ENCODE assay signal across 25 mouse cellular contexts in the genomic region with DNA sequence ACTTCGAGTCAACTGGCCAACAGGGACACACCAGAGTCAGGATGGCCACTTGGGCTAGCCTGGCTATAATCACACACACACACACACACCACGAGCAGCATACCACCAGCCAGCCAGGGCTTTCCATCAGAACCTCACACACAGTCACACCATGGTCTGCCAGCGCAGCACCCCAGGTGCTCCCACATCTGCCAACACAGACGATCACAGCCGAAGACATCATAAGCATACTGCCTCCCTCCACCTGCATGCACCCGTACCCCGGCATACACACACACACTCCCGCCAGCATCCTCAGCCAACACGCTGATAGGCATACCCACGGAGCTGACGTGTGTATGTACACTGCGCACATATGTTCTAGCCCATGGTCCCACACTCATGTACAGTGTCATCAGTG. TPM values are rescaled to one million over a fixed set of nuclear protein-coding genes. Genes with fewer than 3 reads are reported as not detected.
DNase-seq lines count a peak whose midpoint lies in the region; ATAC-seq lines count a peak whose summit lies in the region.
"Had no signal": no experiment of that assay in that cellular context is flagged by ENCODE, and none has a peak within 500 bp of the region (broad histone marks: within the 10 kb centered on the region; RNA-seq: fewer than 3 reads in every experiment).

No protein-coding gene starts in this region.

- 77% methylated on average over 12 of the region's 12 CpGs for WGBS in heart, embryonic 13.5 days
- WGBS in liver, embryonic 11.5 days: 85% methylated on average over 12 of the region's 12 CpGs
- WGBS in liver, embryonic 15.5 days (ENCODE audit: insufficient replicate concordance): 72% methylated on average over 12 of the region's 12 CpGs

- H3K36me3 ChIP-seq in heart, embryonic 13.5 days: no peaks in the 10 kb centered on the region
- H3K36me3 ChIP-seq in liver, embryonic 11.5 days (ENCODE audit: control insufficient read depth, insufficient read depth, low read length): no peaks in the 10 kb centered on the region
- no peaks in the 10 kb centered on the region for H3K36me3 ChIP-seq in liver, embryonic 15.5 days (replicated peaks)
- H3K36me3 ChIP-seq: embryonic facial prominence, embryonic 15.5 days; hindbrain, embryonic 12.5 days; neural tube, embryonic 12.5 days had no signal

- H3K4me3 ChIP-seq in heart, embryonic 13.5 days: no peak overlapping the region
- no peak overlapping the region for H3K4me3 ChIP-seq in liver, embryonic 11.5 days (ENCODE audit: low read depth, low read length)
- H3K4me3 ChIP-seq in liver, embryonic 15.5 days (replicated peaks): no peak overlapping the region
- H3K4me3 ChIP-seq: embryonic facial prominence, embryonic 15.5 days; forebrain, embryonic 13.5 days; hindbrain, embryonic 12.5 days; layer of hippocampus, adult 2 months; neural tube, embryonic 12.5 days had no signal

- intact Hi-C loops in heart, postnatal 14 days (cut with DNase I): no loop called here

- no peak overlapping the region for H3K4me2 ChIP-seq in heart, embryonic 13.5 days
- H3K4me2 ChIP-seq in liver, embryonic 11.5 days: no peak overlapping the region
- no peak overlapping the region for H3K4me2 ChIP-seq in liver, embryonic 15.5 days
- H3K4me2 ChIP-seq: embryonic facial prominence, embryonic 15.5 days; forebrain, embryonic 13.5 days; hindbrain, embryonic 12.5 days; neural tube, embryonic 12.5 days had no signal

- no peak for DNase-seq in heart, postnatal 14 days
- no peak for DNase-seq in liver, embryonic 11.5 days (ENCODE audit: low spot score)
- DNase-seq in liver: no peak
- peak; percentile 48 to 66 for DNase-seq in thymus, postnatal 36 days
- no peak for DNase-seq in frontal cortex, postnatal 25 days (ENCODE audit: low spot score in 2 of 2)
- DNase-seq: cerebellum, adult 9-11 months; kidney, adult 18-20 months; kidney, postnatal 10 days; left cerebral cortex, postnatal 4 days; lung, postnatal 14 days; right cerebral cortex, postnatal 14 days had no signal

- H3K4me1 ChIP-seq in heart, embryonic 13.5 days: peaks cover 77% of the 10 kb centered on the region
- peaks cover 81% of the 10 kb centered on the region for H3K4me1 ChIP-seq in liver, embryonic 11.5 days (replicated peaks; ENCODE audit: control insufficient read depth, insufficient read depth, low read length)
- peaks cover 100% of the 10 kb centered on the region for H3K4me1 ChIP-seq in liver, embryonic 15.5 days (replicated peaks)

- peak overlapping the region; percentile 61; the same call in 1 of the 2 replicates for H3K9ac ChIP-seq in heart, embryonic 13.5 days
- 0 out of 2 replicates have a peak overlapping the region, but pooled peaks have one; percentile 3 for H3K9ac ChIP-seq in liver, embryonic 11.5 days (ENCODE audit: low read depth, low read length)
- no peak overlapping the region for H3K9ac ChIP-seq in liver, embryonic 15.5 days
- H3K9ac ChIP-seq: embryonic facial prominence, embryonic 15.5 days; forebrain, embryonic 13.5 days; hindbrain, embryonic 12.5 days; neural tube, embryonic 12.5 days had no signal

- H3K27me3 ChIP-seq in heart, embryonic 13.5 days (replicated peaks): no peaks in the 10 kb centered on the region
- no peaks in the 10 kb centered on the region for H3K27me3 ChIP-seq in liver, embryonic 11.5 days (replicated peaks; ENCODE audit: control insufficient read depth, insufficient read depth, low read length)
- peaks cover 11% of the 10 kb centered on the region; the same call in 1 of the 2 replicates for H3K27me3 ChIP-seq in liver, embryonic 15.5 days
- H3K27me3 ChIP-seq: Patski had no signal

- ATAC-seq in heart, embryonic 13.5 days (ENCODE audit: extremely low read depth, insufficient number of reproducible peaks, low FRiP score, low TSS enrichment): no peak
- ATAC-seq in liver, embryonic 11.5 days (replicated peaks; ENCODE audit: low FRiP score): no peak
- no peak for ATAC-seq in liver, embryonic 15.5 days (ENCODE audit: insufficient read depth)
- ATAC-seq: forebrain, embryonic 13.5 days; Patski had no signal

- H3K27ac ChIP-seq in heart, embryonic 13.5 days (replicated peaks): peak overlapping the region; percentile 71
- H3K27ac ChIP-seq in liver, embryonic 11.5 days (ENCODE audit: low read depth, low read length): 0 out of 2 replicates have a peak overlapping the region, but pooled peaks have one; percentile 3
- H3K27ac ChIP-seq in liver, embryonic 15.5 days (replicated peaks): peak overlapping the region; percentile 90; the same call in 1 of the 2 replicates
- H3K27ac ChIP-seq: embryonic facial prominence, embryonic 15.5 days; forebrain, embryonic 13.5 days; layer of hippocampus, adult 2 months; neural tube, embryonic 12.5 days; stomach, postnatal 0 days had no signal

- H3K9me3 ChIP-seq in heart, embryonic 13.5 days: no peaks in the 10 kb centered on the region
- no peaks in the 10 kb centered on the region for H3K9me3 ChIP-seq in liver, embryonic 11.5 days (ENCODE audit: control insufficient read depth, low read length)
- H3K9me3 ChIP-seq in liver, embryonic 15.5 days (replicated peaks): no peaks in the 10 kb centered on the region
- H3K9me3 ChIP-seq: embryonic facial prominence, embryonic 15.5 days; forebrain, embryonic 13.5 days; hindbrain, embryonic 12.5 days; neural tube, embryonic 12.5 days had no signal

RNA-seq across cellular contexts. Expression of gene Nol4l, which starts 6.1 kb away (rescaled TPM):
- 10.5 and 11.0 TPM in 2 replicates for polyA plus RNA-seq in heart, embryonic 13.5 days (2015; fragmentation: Nextera tagmentation; extraction: Ambion mirVana)
- total RNA-seq in heart, postnatal 14 days (2021): 1 to 10 TPM; 6.2 to 6.4 TPM
- 14.1 and 15.8 TPM in 2 replicates for polyA plus RNA-seq in liver, embryonic 11.5 days (2014; fragmentation: Nextera tagmentation; extraction: Ambion mirVana)
- polyA plus RNA-seq in liver, embryonic 15.5 days (2015; fragmentation: Nextera tagmentation; extraction: Ambion mirVana): 4.7 and 4.9 TPM in 2 replicates

RNA-seq across cellular contexts. Expression of gene 4930404H24Rik, which starts 31.1 kb away (rescaled TPM):
- polyA plus RNA-seq in heart, embryonic 13.5 days (2015; fragmentation: Nextera tagmentation; extraction: Ambion mirVana): not detected in 2 replicates
- not detected for total RNA-seq in heart, postnatal 14 days (2021)
- not detected in 2 replicates for polyA plus RNA-seq in liver, embryonic 11.5 days (2014; fragmentation: Nextera tagmentation; extraction: Ambion mirVana)
- polyA plus RNA-seq in liver, embryonic 15.5 days (2015; fragmentation: Nextera tagmentation; extraction: Ambion mirVana): not detected in 2 replicates
- total RNA-seq: adrenal gland, postnatal 4 days; gastrocnemius, postnatal 4 days; layer of hippocampus, adult 2 months; left cerebral cortex, postnatal 4 days; monocyte, adult 5-6 weeks had no signal
- polyA plus RNA-seq: C2C12; embryonic facial prominence, embryonic 15.5 days; forebrain, embryonic 13.5 days; hindbrain, embryonic 12.5 days; liver, embryonic 16.5 days; neural tube, embryonic 12.5 days; Patski; stomach, postnatal 0 days had no signal

Comparison
In these comparisons a context has a peak if more than half of its experiments do, and no peak if none do; other contexts are left out.
1. H3K27ac ChIP-seq: peak in every context shown above with its lines; median percentile 90 in liver, embryonic 15.5 days; 71 in heart, embryonic 13.5 days; 3 in liver, embryonic 11.5 days.
2. DNase-seq: peak in thymus, postnatal 36 days (2 of 2); none in heart, postnatal 14 days (0 of 2), liver, embryonic 11.5 days (single experiment), liver (single experiment) and frontal cortex, postnatal 25 days (0 of 2).